Mouse (Mus musculus): Measurements from ENCODE around the gene Ky. TPM values are rescaled to one million over a fixed set of nuclear protein-coding genes. Genes with fewer than 3 reads are reported as not detected.
A peak's percentile ranks its signal among the peaks of the same experiment; 100 is the strongest.

Ky gene
- polyA plus RNA-seq, 1 experiment from 2014 or later, result 0.05 TPM

- 90% methylated on average over 3 of the region's 3 CpGs for WGBS
- no peak overlapping the region for H3K4me2 ChIP-seq (ENCODE audit: low read length)
- no peak for ATAC-seq (replicated peaks; ENCODE audit: low FRiP score, low read depth)
Observed at GRCm38 (mm10) chr9:102478451-102478835, 27.1 kb upstream of the Ky start.

GRCm38 (mm10) chr9:102479022-102479421, 26.5 kb upstream of the Ky start:
- 51% methylated on average over 9 of the region's 9 CpGs for WGBS
- H3K4me3 ChIP-seq (replicated peaks; ENCODE audit: low read depth, low read length), result no peak overlapping the region
- DNase-seq (ENCODE audit: low spot score), result no peak
- H3K27ac ChIP-seq, result no peak overlapping the region
- TF ChIP-seq CTCF (IDR thresholded peaks at IDR 0.05; ENCODE audit: low read depth), result peak; percentile 62
- ATAC-seq (replicated peaks; ENCODE audit: low FRiP score, low read depth), result no peak
- H3K4me1 ChIP-seq (replicated peaks; ENCODE audit: insufficient read depth, low read length), result no peaks in the 10 kb centered on the region
- no peaks in the 10 kb centered on the region for H3K9me3 ChIP-seq (replicated peaks; ENCODE audit: low read length)
- H3K36me3 ChIP-seq (ENCODE audit: insufficient read depth, low read length), result no peaks in the 10 kb centered on the region
- no peak overlapping the region for H3K4me2 ChIP-seq (ENCODE audit: low read length)
- no peak overlapping the region for H3K9ac ChIP-seq (ENCODE audit: low read depth, low read length)
- no peaks in the 10 kb centered on the region for H3K27me3 ChIP-seq (ENCODE audit: insufficient read depth, low read length)

More at GRCm38 (mm10) chr9:102478451-102478835, 27.1 kb upstream of the Ky start:
- DNase-seq (ENCODE audit: low spot score), result no peak
- H3K9ac ChIP-seq (ENCODE audit: low read depth, low read length), result no peak overlapping the region
- H3K4me3 ChIP-seq (replicated peaks; ENCODE audit: low read depth, low read length), result no peak overlapping the region
- H3K36me3 ChIP-seq (ENCODE audit: insufficient read depth, low read length), result no peaks in the 10 kb centered on the region
- H3K4me1 ChIP-seq (replicated peaks; ENCODE audit: insufficient read depth, low read length), result no peaks in the 10 kb centered on the region
- H3K9me3 ChIP-seq (replicated peaks; ENCODE audit: low read length), result no peaks in the 10 kb centered on the region
- no peaks in the 10 kb centered on the region for H3K27me3 ChIP-seq (ENCODE audit: insufficient read depth, low read length)
- TF ChIP-seq CTCF (IDR thresholded peaks at IDR 0.05; ENCODE audit: low read depth), result no peak
- no peak overlapping the region for H3K27ac ChIP-seq

GRCm38 (mm10) chr9:102492031-102492795, 13.3 kb upstream of the Ky start:
- Histone ChIP-seq H3K4me3 (replicated peaks; ENCODE audit: low read depth, low read length) (no peak overlapping the region), H3K9ac (ENCODE audit: low read depth, low read length) (no peak overlapping the region), H3K4me1 (replicated peaks; ENCODE audit: insufficient read depth, low read length) (no peaks in the 10 kb centered on the region), H3K27me3 (ENCODE audit: insufficient read depth, low read length) (no peaks in the 10 kb centered on the region), H3K4me2 (ENCODE audit: low read length) (no peak overlapping the region), H3K36me3 (ENCODE audit: insufficient read depth, low read length) (no peaks in the 10 kb centered on the region), H3K9me3 (replicated peaks; ENCODE audit: low read length) (no peaks in the 10 kb centered on the region), H3K27ac (no peak overlapping the region)
- 46% methylated on average over 12 of the region's 12 CpGs for WGBS
- peak; percentile 49 for TF ChIP-seq CTCF (IDR thresholded peaks at IDR 0.05; ENCODE audit: low read depth)
- DNase-seq (ENCODE audit: low spot score) (no peak), ATAC-seq (replicated peaks; ENCODE audit: low FRiP score, low read depth) (no peak)

- 35% methylated on average over 4 of the region's 4 CpGs for WGBS
Observed at GRCm38 (mm10) chr9:102493044-102493443, 12.5 kb upstream of the Ky start.

GRCm38 (mm10) chr9:102493916-102494315, 11.6 kb upstream of the Ky start:
- Histone ChIP-seq H3K4me3 (replicated peaks; ENCODE audit: low read depth, low read length) (no peak overlapping the region), H3K27me3 (ENCODE audit: insufficient read depth, low read length) (no peaks in the 10 kb centered on the region), H3K9ac (ENCODE audit: low read depth, low read length) (no peak overlapping the region), H3K4me2 (ENCODE audit: low read length) (no peak overlapping the region), H3K4me1 (replicated peaks; ENCODE audit: insufficient read depth, low read length) (no peaks in the 10 kb centered on the region), H3K9me3 (replicated peaks; ENCODE audit: low read length) (no peaks in the 10 kb centered on the region), H3K36me3 (ENCODE audit: insufficient read depth, low read length) (no peaks in the 10 kb centered on the region), H3K27ac (no peak overlapping the region)
- ATAC-seq (replicated peaks; ENCODE audit: low FRiP score, low read depth) (no peak), DNase-seq (ENCODE audit: low spot score) (no peak)
- WGBS, result 100% methylated on average over 2 of the region's 2 CpGs
- TF ChIP-seq CTCF (IDR thresholded peaks at IDR 0.05; ENCODE audit: low read depth), result no peak

More at GRCm38 (mm10) chr9:102493044-102493443, 12.5 kb upstream of the Ky start:
- no peaks in the 10 kb centered on the region for H3K36me3 ChIP-seq (ENCODE audit: insufficient read depth, low read length)
- H3K9ac ChIP-seq (ENCODE audit: low read depth, low read length), result no peak overlapping the region
- DNase-seq (ENCODE audit: low spot score), result no peak
- H3K4me3 ChIP-seq (replicated peaks; ENCODE audit: low read depth, low read length), result no peak overlapping the region
- ATAC-seq (replicated peaks; ENCODE audit: low FRiP score, low read depth), result no peak
- no peak overlapping the region for H3K4me2 ChIP-seq (ENCODE audit: low read length)
- H3K27ac ChIP-seq, result no peak overlapping the region
- no peak for TF ChIP-seq CTCF (IDR thresholded peaks at IDR 0.05; ENCODE audit: low read depth)
- H3K9me3 ChIP-seq (replicated peaks; ENCODE audit: low read length), result no peaks in the 10 kb centered on the region
- no peaks in the 10 kb centered on the region for H3K4me1 ChIP-seq (replicated peaks; ENCODE audit: insufficient read depth, low read length)
- H3K27me3 ChIP-seq (ENCODE audit: insufficient read depth, low read length), result no peaks in the 10 kb centered on the region

- Histone ChIP-seq H3K36me3 (ENCODE audit: insufficient read depth, low read length) (no peaks in the 10 kb centered on the region), H3K4me3 (replicated peaks; ENCODE audit: low read depth, low read length) (no peak overlapping the region), H3K4me1 (replicated peaks; ENCODE audit: insufficient read depth, low read length) (no peaks in the 10 kb centered on the region), H3K9ac (ENCODE audit: low read depth, low read length) (no peak overlapping the region), H3K27me3 (ENCODE audit: insufficient read depth, low read length) (no peaks in the 10 kb centered on the region), H3K4me2 (ENCODE audit: low read length) (no peak overlapping the region), H3K27ac (no peak overlapping the region), H3K9me3 (replicated peaks; ENCODE audit: low read length) (no peaks in the 10 kb centered on the region)
- ATAC-seq (replicated peaks; ENCODE audit: low FRiP score, low read depth) (no peak), DNase-seq (ENCODE audit: low spot score) (no peak)
- WGBS, result 59% methylated on average over 9 of the region's 9 CpGs
- TF ChIP-seq CTCF (IDR thresholded peaks at IDR 0.05; ENCODE audit: low read depth), result no peak
Observed at GRCm38 (mm10) chr9:102494454-102494853, 11.1 kb upstream of the Ky start.

Data from kidney, postnatal 0 days (tissue).